Mouse (Mus musculus) liver, embryonic 14.5 days (tissue): Measurements from ENCODE around the gene Qrich1.

Source experiments
- CTCF ChIP-seq: IDR thresholded peaks from 2 replicates; pipeline ENCODE4 v1.5.1; 2016; ENCODE audit warnings: antibody characterized with exemption, low read depth, control low read depth
- EP300 ChIP-seq: IDR thresholded peaks from 2 replicates; pipeline ENCODE4 v1.6.1; 2016; ENCODE audit warnings: antibody characterized with exemption, low read depth

DNA sequence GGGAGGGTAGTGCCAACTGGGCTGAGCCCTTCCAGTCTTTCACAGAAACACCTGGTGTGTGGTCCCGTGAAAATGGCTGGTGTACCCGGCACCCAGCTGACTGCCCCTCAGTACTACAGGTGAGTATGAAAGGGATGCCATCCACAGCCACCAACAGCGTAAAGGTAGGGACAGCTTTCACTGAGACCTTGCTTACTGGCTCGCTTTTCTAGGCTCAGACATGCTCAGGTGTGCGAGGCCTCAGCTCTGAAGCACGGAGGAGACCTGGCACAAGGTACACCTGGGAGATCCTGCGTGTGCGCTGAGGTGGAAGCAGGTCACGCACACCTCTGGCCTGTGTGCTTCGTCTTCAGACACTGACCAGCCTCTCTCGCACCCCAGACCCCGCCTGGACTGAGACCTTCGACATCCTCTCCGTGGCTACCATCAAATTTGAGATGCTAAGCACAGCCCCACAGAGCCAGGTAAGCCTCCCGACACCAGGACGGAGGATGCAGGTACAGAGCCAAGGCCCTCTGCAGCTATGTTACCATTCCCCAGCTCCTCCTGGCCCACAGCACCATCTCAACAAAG, 54.9 kb downstream of the Qrich1 start:
- TF ChIP-seq CTCF (no peak), EP300 (no peak)
